Mouse (Mus musculus) neural tube, embryonic 11.5 days (tissue): ENCODE data around the gene Gatc. TPM values are rescaled to one million over a fixed set of nuclear protein-coding genes. Genes with fewer than 3 reads are reported as not detected.
A peak's percentile ranks its signal among the peaks of the same experiment; 100 is the strongest.
"Not testable (repeated sequence)": the region's sequence is repeated elsewhere in the genome, so short reads cannot be mapped to it uniquely, and the experiment has no call there.

ENCODE experiments used
- ATAC-seq: fragments of 200-750 bp; cut with Nextera tagmentation; 2 replicates; pipeline ENCODE4 v1.8.0; 2017; ENCODE audit warnings: moderate number of reproducible peaks, mild to moderate bottlenecking, moderate TSS enrichment, moderate library complexity; ENCODE audit not compliant: insufficient read depth, low FRiP score, low TSS enrichment
- DNase-seq: peaks from one replicate; pipeline ENCODE4 v3.0.0-alpha.2; 2015; ENCODE audit warnings: low spot score
- H3K27ac ChIP-seq: fragments of 300-500 bp; sonication (generic); 2 replicates; pipeline ENCODE4 v1.5.1; 2014; ENCODE audit warnings: low read depth, mild to moderate bottlenecking, low read length
- H3K27me3 ChIP-seq: fragments of 300-500 bp; sonication (generic); 2 replicates; pipeline ENCODE4 v1.6.1; 2014; ENCODE audit warnings: mild to moderate bottlenecking, low read length, mixed read lengths; ENCODE audit not compliant: control insufficient read depth, insufficient read depth
- H3K36me3 ChIP-seq: fragments of 300-500 bp; sonication (generic); 2 replicates; pipeline ENCODE4 v1.6.1; 2014; ENCODE audit warnings: mild to moderate bottlenecking, low read length, moderate library complexity, mixed read lengths; ENCODE audit not compliant: control insufficient read depth, insufficient read depth
- H3K4me1 ChIP-seq: fragments of 300-500 bp; sonication (generic); 2 replicates; pipeline ENCODE4 v1.6.1; 2014; ENCODE audit warnings: low read length, mixed read lengths; ENCODE audit not compliant: control insufficient read depth, insufficient read depth
- H3K4me2 ChIP-seq: fragments of 300-500 bp; sonication (generic); 2 replicates; pipeline ENCODE4 v1.6.1; 2014; ENCODE audit warnings: low read depth, mild to moderate bottlenecking, moderate library complexity
- H3K4me3 ChIP-seq: fragments of 300-500 bp; sonication (generic); 2 replicates; pipeline ENCODE4 v1.5.1; 2014; ENCODE audit warnings: low read depth, low read length
- H3K9ac ChIP-seq: fragments of 300-500 bp; sonication (generic); 2 replicates; pipeline ENCODE4 v1.6.1; 2014; ENCODE audit warnings: mild to moderate bottlenecking, low read length
- H3K9me3 ChIP-seq: fragments of 300-500 bp; sonication (generic); 2 replicates; pipeline ENCODE4 v1.6.1; 2016; ENCODE audit warnings: low read length; ENCODE audit not compliant: control insufficient read depth
- WGBS: fragments of 180-500 bp; shearing (Covaris S2); extraction: QIAGEN DNeasy Blood & Tissue Kit; methylation state at CpG from one replicate; pipeline ENCODE4 v1.1.7; 2014; 5-methylcytosine and 5-hydroxymethylcytosine counted together
- polyA plus RNA-seq: library from polyadenylated mRNA; unstranded; fragments of >200 nt; fragmentation: Nextera tagmentation; extraction: Ambion mirVana; gene quantifications from 2 replicates; pipeline ENCODE4 v1.2.1, GENCODE M21; 2014

Gene Gatc
- 40.4 and 42.3 TPM in 2 replicates for polyA plus RNA-seq

GRCm38 (mm10) chr5:115340577-115341313 lies at the start of gene Gatc, which contains the start of gene Triap1:
Gene Gatc, minus strand, starts transcription at chr5:115341178.
Gene Triap1, plus strand, starts transcription at chr5:115341225.
- under 1% methylated on average over 62 of the region's 62 CpGs for WGBS
- peak within 1 kb of the TSS; percentile 90 for H3K9ac ChIP-seq
- H3K4me2 ChIP-seq: peak within 1 kb of the TSS; percentile 55
- DNase-seq: peak; percentile 93
- H3K27ac ChIP-seq: peak within 1 kb of the TSS; percentile 76
- ATAC-seq: peak; percentile 91
- no peaks in the 10 kb centered on the region for H3K9me3 ChIP-seq
- peaks cover 16% of the 10 kb centered on the region for H3K4me1 ChIP-seq
- H3K36me3 ChIP-seq: peaks cover 9% of the 10 kb centered on the region
- peak within 1 kb of the TSS; percentile 77 for H3K4me3 ChIP-seq
- no peaks in the 10 kb centered on the region for H3K27me3 ChIP-seq

GRCm38 (mm10) chr5:115378882-115379281 lies 37.9 kb upstream of the Gatc start:
- not testable (repeated sequence) for DNase-seq, H3K27ac ChIP-seq, H3K27me3 ChIP-seq, H3K36me3 ChIP-seq, H3K4me1 ChIP-seq, H3K4me2 ChIP-seq, ATAC-seq, H3K4me3 ChIP-seq, H3K9me3 ChIP-seq, H3K9ac ChIP-seq
- 78% methylated on average over 2 of the region's 2 CpGs for WGBS

- ATAC-seq: no peak
- H3K36me3 ChIP-seq: no peaks in the 10 kb centered on the region
Measured at GRCm38 (mm10) chr5:115375436-115375835, 34.5 kb upstream of the Gatc start.

GRCm38 (mm10) chr5:115374204-115374820 lies 33.3 kb upstream of the Gatc start:
- Histone ChIP-seq H3K9me3 (no peaks in the 10 kb centered on the region), H3K27me3 (no peaks in the 10 kb centered on the region), H3K4me1 (peaks cover 5% of the 10 kb centered on the region; the same call in 1 of the 2 replicates), H3K36me3 (no peaks in the 10 kb centered on the region), H3K4me3 (0 out of 2 replicates have a peak overlapping the region, but pooled peaks have one; percentile 4), H3K4me2 (peak overlapping the region; percentile 38), H3K27ac (peak overlapping the region; percentile 34), H3K9ac (peak overlapping the region; percentile 37)
- no peak for ATAC-seq
- WGBS: 15% methylated on average over 11 of the region's 11 CpGs
- no peak for DNase-seq

More at GRCm38 (mm10) chr5:115375436-115375835, 34.5 kb upstream of the Gatc start:
- Histone ChIP-seq H3K4me2 (no peak overlapping the region), H3K27ac (no peak overlapping the region), H3K9ac (no peak overlapping the region), H3K4me1 (peaks cover 5% of the 10 kb centered on the region; the same call in 1 of the 2 replicates), H3K4me3 (no peak overlapping the region), H3K27me3 (no peaks in the 10 kb centered on the region), H3K9me3 (no peaks in the 10 kb centered on the region)
- no peak for DNase-seq
- 82% methylated on average over 2 of the region's 2 CpGs for WGBS

- no peaks in the 10 kb centered on the region for H3K27me3 ChIP-seq
- peak overlapping the region; percentile 34 for H3K27ac ChIP-seq
- ATAC-seq (peak; percentile 91), DNase-seq (peak; percentile 92)
- 7% methylated on average over 26 of the region's 26 CpGs for WGBS
- H3K4me1 ChIP-seq: peaks cover 5% of the 10 kb centered on the region; the same call in 1 of the 2 replicates
- peak overlapping the region; percentile 37 for H3K9ac ChIP-seq
- H3K4me2 ChIP-seq: peak overlapping the region; percentile 38
- H3K9me3 ChIP-seq: no peaks in the 10 kb centered on the region
- H3K36me3 ChIP-seq: no peaks in the 10 kb centered on the region
- H3K4me3 ChIP-seq: 0 out of 2 replicates have a peak overlapping the region, but pooled peaks have one; percentile 4
Measured at GRCm38 (mm10) chr5:115373441-115374203, 32.6 kb upstream of the Gatc start.

- Histone ChIP-seq H3K4me3 (no peak overlapping the region), H3K27ac (peak overlapping the region; percentile 72), H3K9me3 (no peaks in the 10 kb centered on the region), H3K4me1 (peaks cover 5% of the 10 kb centered on the region; the same call in 1 of the 2 replicates), H3K27me3 (no peaks in the 10 kb centered on the region), H3K36me3 (no peaks in the 10 kb centered on the region), H3K4me2 (no peak overlapping the region), H3K9ac (no peak overlapping the region)
- ATAC-seq: peak; percentile 43; the same call in 1 of the 2 replicates
- WGBS: 28% methylated on average over 9 of the region's 9 CpGs
- peak; percentile 52 for DNase-seq
Measured at GRCm38 (mm10) chr5:115371736-115372135, 30.8 kb upstream of the Gatc start.

GRCm38 (mm10) chr5:115364782-115365181 lies 23.8 kb upstream of the Gatc start:
- Histone ChIP-seq H3K9me3 (no peaks in the 10 kb centered on the region), H3K9ac (no peak overlapping the region), H3K4me1 (no peaks in the 10 kb centered on the region), H3K36me3 (no peaks in the 10 kb centered on the region), H3K4me3 (no peak overlapping the region), H3K4me2 (no peak overlapping the region), H3K27me3 (no peaks in the 10 kb centered on the region), H3K27ac (no peak overlapping the region)
- DNase-seq (no peak), ATAC-seq (no peak)
- WGBS: 78% methylated on average over 4 of the region's 4 CpGs
